11 mouse cellular contexts compared by ENCODE assay signal in the genomic region with DNA sequence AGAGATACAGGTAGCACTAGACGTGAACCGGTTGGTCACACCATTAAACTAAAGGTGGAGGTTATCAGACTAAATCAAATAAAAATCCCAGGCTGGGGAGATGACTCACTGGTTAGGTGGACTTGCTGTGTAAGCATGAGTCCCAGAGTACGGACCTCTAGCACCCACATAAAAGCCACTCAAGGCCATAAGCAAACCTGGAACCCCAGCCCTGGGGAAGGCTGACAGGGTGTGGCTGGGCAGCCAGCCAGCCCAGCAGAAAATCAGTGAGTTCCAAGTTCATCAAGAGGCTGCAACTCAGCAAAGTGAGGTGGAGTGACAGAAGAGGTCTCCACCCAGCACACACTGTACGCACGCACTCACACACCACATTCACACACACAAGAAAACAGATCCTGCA. TPM values are rescaled to one million over a fixed set of nuclear protein-coding genes. Genes with fewer than 3 reads are reported as not detected.
DNase-seq lines count a peak whose midpoint lies in the region; ATAC-seq and TF ChIP-seq lines count a peak whose summit lies in the region.
"Had no signal": no experiment of that assay in that cellular context is flagged by ENCODE, and none has a peak within 500 bp of the region (broad histone marks: within the 10 kb centered on the region; RNA-seq: fewer than 3 reads in every experiment).

No protein-coding gene starts in this region.

- H3K27me3 ChIP-seq in spleen, adult 2 months (ENCODE audit: control insufficient read depth, insufficient read depth, low read length) = no peaks in the 10 kb centered on the region
- no peaks in the 10 kb centered on the region for H3K27me3 ChIP-seq in lung, embryonic 14.5 days (ENCODE audit: insufficient read depth, low read length)
- no peaks in the 10 kb centered on the region for H3K27me3 ChIP-seq in stomach, postnatal 0 days (ENCODE audit: control insufficient read depth, insufficient read depth, low read length)
- H3K27me3 ChIP-seq: forebrain, embryonic 13.5 days; midbrain, embryonic 12.5 days had no signal

- WGBS in spleen, adult 2 months = 62% methylated on average over 5 of the region's 5 CpGs
- 62% methylated on average over 5 of the region's 5 CpGs for WGBS in lung, embryonic 14.5 days
- WGBS in stomach, postnatal 0 days = 53% methylated on average over 5 of the region's 5 CpGs

- no peaks in the 10 kb centered on the region for H3K9me3 ChIP-seq in lung, embryonic 14.5 days (ENCODE audit: low read depth, low read length)
- H3K9me3 ChIP-seq in stomach, postnatal 0 days (ENCODE audit: control insufficient read depth, low read length) = no peaks in the 10 kb centered on the region
- H3K9me3 ChIP-seq: forebrain, embryonic 13.5 days; midbrain, embryonic 12.5 days had no signal

- peaks cover 1% of the 10 kb centered on the region; the same call in 1 of the 2 replicates for H3K36me3 ChIP-seq in spleen, adult 2 months (ENCODE audit: control insufficient read depth, insufficient read depth, low read length)
- H3K36me3 ChIP-seq in lung, embryonic 14.5 days (ENCODE audit: insufficient read depth) = peaks cover 4% of the 10 kb centered on the region; the same call in 1 of the 2 replicates
- no peaks in the 10 kb centered on the region for H3K36me3 ChIP-seq in stomach, postnatal 0 days (ENCODE audit: control insufficient read depth, insufficient read depth, low read length)

- H3K27ac ChIP-seq in spleen, adult 2 months (ENCODE audit: insufficient read depth, low read length) = 0 out of 2 replicates have a peak overlapping the region, but pooled peaks have one; percentile 2
- peak overlapping the region; percentile 65 for H3K27ac ChIP-seq in lung, embryonic 14.5 days (ENCODE audit: low read depth)
- peak overlapping the region; percentile 35; the same call in 1 of the 2 replicates for H3K27ac ChIP-seq in stomach, postnatal 0 days (replicated peaks)
- H3K27ac ChIP-seq: forebrain, embryonic 13.5 days; left cerebral cortex, adult 2 months; midbrain, embryonic 12.5 days had no signal

- TF ChIP-seq POLR2A in spleen, adult 2 months (IDR thresholded peaks at IDR 0.05; ENCODE audit: low read depth, low read length) = no peak

- H3K4me2 ChIP-seq in lung, embryonic 14.5 days = no peak overlapping the region
- no peak overlapping the region for H3K4me2 ChIP-seq in stomach, postnatal 0 days (replicated peaks; ENCODE audit: low read depth)
- H3K4me2 ChIP-seq: forebrain, embryonic 13.5 days; midbrain, embryonic 12.5 days had no signal

- no peak overlapping the region for H3K9ac ChIP-seq in lung, embryonic 14.5 days
- no peak overlapping the region for H3K9ac ChIP-seq in stomach, postnatal 0 days (ENCODE audit: low read length)
- H3K9ac ChIP-seq: forebrain, embryonic 13.5 days; midbrain, embryonic 12.5 days had no signal

- no peak overlapping the region for H3K4me3 ChIP-seq in spleen, adult 2 months (ENCODE audit: extremely low read depth, insufficient read depth, insufficient read length)
- H3K4me3 ChIP-seq in lung, embryonic 14.5 days (ENCODE audit: low read depth, low read length) = no peak overlapping the region
- no peak overlapping the region for H3K4me3 ChIP-seq in stomach, postnatal 0 days (ENCODE audit: low read depth, low read length)
- H3K4me3 ChIP-seq: forebrain, embryonic 13.5 days; left cerebral cortex, adult 2 months; midbrain, embryonic 12.5 days had no signal

- no peak for TF ChIP-seq CTCF in spleen, adult 2 months (IDR thresholded peaks at IDR 0.05; ENCODE audit: extremely low read depth, insufficient read depth, insufficient read length, insufficient replicate concordance)
- no peak for TF ChIP-seq CTCF in lung, embryonic 14.5 days (IDR thresholded peaks at IDR 0.05; ENCODE audit: low read depth)
- no peak for TF ChIP-seq CTCF in stomach, postnatal 0 days (IDR thresholded peaks at IDR 0.05; ENCODE audit: low read depth)

- ATAC-seq in lung, embryonic 14.5 days (ENCODE audit: insufficient read depth) = peak; percentile 70; the same call in 1 of the 2 replicates
- peak; percentile 96 for ATAC-seq in stomach, postnatal 0 days (ENCODE audit: low FRiP score, low TSS enrichment)
- ATAC-seq: forebrain, embryonic 13.5 days had no signal

- no peak for TF ChIP-seq EP300 in stomach, postnatal 0 days (optimal IDR thresholded peaks at IDR 0.05)

- peaks cover 51% of the 10 kb centered on the region; the same call in 1 of the 2 replicates for H3K4me1 ChIP-seq in spleen, adult 2 months (ENCODE audit: control insufficient read depth, insufficient read depth, insufficient read length)
- peaks cover 14% of the 10 kb centered on the region; the same call in 1 of the 2 replicates for H3K4me1 ChIP-seq in lung, embryonic 14.5 days (ENCODE audit: insufficient read depth)
- no peaks in the 10 kb centered on the region; the same call in 1 of the 2 replicates for H3K4me1 ChIP-seq in stomach, postnatal 0 days (replicated peaks; ENCODE audit: control insufficient read depth, insufficient read depth)

- no peak for DNase-seq in spleen, adult 2 months (ENCODE audit: low read depth in 1 of 2, low spot score in 2 of 2)
- DNase-seq in spleen, postnatal 10 days (ENCODE audit: low spot score in 2 of 2) = no peak
- DNase-seq in kidney, postnatal 14 days = peak; percentile 71
- DNase-seq in lung, embryonic 14.5 days = peak; percentile 48
- DNase-seq in stomach, postnatal 0 days (ENCODE audit: low spot score) = peak; percentile 88
- no peak for DNase-seq in cerebellum, postnatal 10 days
- DNase-seq in heart, adult 18-20 months = no peak
- no peak for DNase-seq in spleen, postnatal 14 days (ENCODE audit: low spot score in 2 of 2)

RNA-seq across cellular contexts. Expression of a gene that starts 14.9 kb away (rescaled TPM):
- 14.0 and 14.3 TPM in 2 replicates for polyA plus RNA-seq in spleen, adult 2 months (2012; rRNA removed)
- polyA plus RNA-seq in lung, embryonic 14.5 days (2014; fragmentation: Nextera tagmentation; extraction: Ambion mirVana) = 11.6 and 13.7 TPM in 2 replicates
- polyA plus RNA-seq in stomach, postnatal 0 days (2015; fragmentation: Nextera tagmentation; extraction: Ambion mirVana) = 10.4 and 10.5 TPM in 2 replicates
- 10 to 100 TPM; 16.8 to 17.1 TPM for total RNA-seq in heart, adult 18-20 months (2021)

RNA-seq across cellular contexts. Expression of a gene that starts 52.8 kb away (rescaled TPM):
- 54.0 and 59.1 TPM in 2 replicates for polyA plus RNA-seq in spleen, adult 2 months (2012; rRNA removed)
- polyA plus RNA-seq in lung, embryonic 14.5 days (2014; fragmentation: Nextera tagmentation; extraction: Ambion mirVana) = 678 and 713 TPM in 2 replicates
- 515 and 522 TPM in 2 replicates for polyA plus RNA-seq in stomach, postnatal 0 days (2015; fragmentation: Nextera tagmentation; extraction: Ambion mirVana)
- 100 to 1,000 TPM; 135 to 146 TPM for total RNA-seq in heart, adult 18-20 months (2021)

Comparison
In these comparisons a context has a peak if more than half of its experiments do, and no peak if none do; other contexts are left out.
1. DNase-seq: peak in kidney, postnatal 14 days (single experiment), lung, embryonic 14.5 days (single experiment) and stomach, postnatal 0 days (single experiment); none in spleen, adult 2 months (0 of 2), spleen, postnatal 10 days (0 of 2), cerebellum, postnatal 10 days (0 of 2), heart, adult 18-20 months (0 of 2) and spleen, postnatal 14 days (0 of 2).
2. H3K27ac ChIP-seq: peak in every context shown above with its lines; median percentile 65 in lung, embryonic 14.5 days; 35 in stomach, postnatal 0 days; 2 in spleen, adult 2 months.